Mouse (Mus musculus) Patski (cell line): ENCODE results near the gene Fam189b. TPM values are rescaled to one million over a fixed set of nuclear protein-coding genes. Genes with fewer than 3 reads are reported as not detected.

ENCODE experiments used
- ATAC-seq: fragments of 100-300 bp; one replicate; pipeline ENCODE4 v1.8.0; 2021
- CTCF ChIA-PET: fragments of 350-600 bp; sonication (Branson Sonifier 250); formaldehyde crosslinking; loops from one replicate; lab custom pipeline; 2022; ENCODE audit warnings: inconsistent platforms; lab: Charles Lee
- POLR2A ChIA-PET: fragments of 350-600 bp; sonication (Branson Sonifier 250); formaldehyde crosslinking; loops from one replicate; lab custom pipeline; 2022; ENCODE audit warnings: antibody characterized with exemption, inconsistent platforms; lab: Charles Lee
- DNase-seq: peaks from one replicate; pipeline ENCODE4 v3.0.0-alpha.2; 2011; ENCODE audit warnings: low read depth, low spot score
- H3K27me3 ChIP-seq: fragments of 371-371 bp; one replicate; pipeline ENCODE4 v1.5.1; 2021
- CTCF ChIP-seq: fragments of 100-300 bp; IDR thresholded peaks from one replicate; pipeline ENCODE4 v1.5.1; 2021
- in situ Hi-C: fragments of 300-500 bp; cut with MboI; formaldehyde crosslinking; loops from 3 replicates; pipeline ENCODE4 v1.11.1; 2018; ENCODE audit warnings: low pct_unique_long_range_greater_than_20kb, mixed read lengths
- polyA plus RNA-seq: library from polyadenylated mRNA; unstranded; gene quantifications from one replicate; pipeline ENCODE4 v1.2.3, GENCODE M21; 2021

Fam189b gene
- polyA plus RNA-seq, 1 experiment from 2014 or later = 37.6 TPM

GRCm38 (mm10) chr3:89195979-89196877 is 13.3 kb downstream of the Fam189b start:
- CTCF ChIA-PET = interaction anchor here (0.6 to 1.9 kb wide), 9 partner anchors 10 to 106 kb away, joined by 3 to 5 read pairs (median 4); partner anchors contain the start of gene Krtcap2
- peak; percentile 82 for TF ChIP-seq CTCF
- POLR2A ChIA-PET = interaction anchor here (1.2 to 2.3 kb wide), 2 partner anchors 18 to 38 kb away, joined by 3 to 10 read pairs; partner anchors contain the start of gene Thbs3
- H3K27me3 ChIP-seq = no peaks in the 10 kb centered on the region
- ATAC-seq (peak; percentile 73), DNase-seq (peak; percentile 82)
- in situ Hi-C loops = loop anchor here (10.0 kb wide), 1 partner anchor 251 kb away; no protein-coding TSS in a partner anchor

- CTCF ChIA-PET = no interaction called here
- POLR2A ChIA-PET = no interaction called here
Measured at GRCm38 (mm10) chr3:89199839-89200238, 16.9 kb downstream of the Fam189b start.

DNA sequence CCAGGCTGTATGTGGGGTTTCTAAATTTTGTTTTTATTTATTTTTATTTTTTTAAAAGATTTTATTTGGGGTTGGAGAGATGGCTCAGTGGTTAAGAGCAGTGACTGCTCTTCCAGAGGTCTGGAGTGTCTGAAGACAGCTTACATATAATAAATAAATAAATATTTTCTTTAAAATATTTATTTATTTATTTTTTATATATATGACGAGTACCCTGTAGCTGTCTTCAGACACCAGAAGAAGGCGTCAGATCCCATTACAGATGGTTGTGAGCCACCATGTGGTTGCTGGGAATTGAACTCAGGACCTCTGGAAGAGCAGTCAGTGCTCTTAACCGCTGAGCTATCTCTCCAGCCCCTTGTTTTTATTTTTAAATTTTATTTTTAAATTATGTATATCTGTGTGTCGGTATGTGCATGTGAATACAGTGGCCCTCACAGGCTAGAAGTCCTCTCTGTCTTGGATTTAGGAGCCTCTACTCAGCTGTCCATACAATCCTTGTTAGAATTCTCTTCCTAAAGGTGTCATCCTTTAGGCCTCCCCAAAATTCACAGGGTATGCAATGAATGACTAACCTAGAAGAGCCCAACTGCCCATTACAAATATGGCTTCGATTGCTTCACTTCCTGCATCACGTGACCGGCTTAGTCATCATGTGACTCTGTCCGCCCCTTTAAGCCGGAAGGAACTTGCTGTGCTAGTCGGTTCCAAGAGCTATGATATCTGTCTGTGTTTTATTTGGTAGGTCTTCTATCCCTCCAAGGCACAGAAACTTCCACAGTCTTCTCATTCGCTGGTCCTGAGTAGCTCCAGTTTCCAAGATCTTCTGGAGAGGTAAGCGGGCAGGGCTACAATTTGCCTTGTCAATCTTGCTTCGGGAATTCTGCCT is 19.6 kb downstream of the Fam189b start, which contains the start of gene Gba:
TSS of gene Gba (plus strand) at position 676 of the 889 bp plus-strand sequence.
- ATAC-seq (peak; percentile 67), DNase-seq (peak; percentile 77)
- ChIA-PET POLR2A (interaction anchor here (0.7 to 1.4 kb wide), 4 partner anchors 9 to 24 kb away, joined by 3 to 5 read pairs (median 4); no protein-coding TSS in a partner anchor), CTCF (interaction anchor here (0.9 to 1.9 kb wide), 3 partner anchors 9 to 43 kb away, joined by 3 to 6 read pairs (median 4); partner anchors contain the start of gene Thbs3)
- TF ChIP-seq CTCF = no peak
- in situ Hi-C loops = loop anchor here (25.0 kb wide), 1 partner anchor 515 kb away; the partner anchor contains the start of gene Khdc4
- no peaks in the 10 kb centered on the region for H3K27me3 ChIP-seq

More at GRCm38 (mm10) chr3:89199839-89200238, 16.9 kb downstream of the Fam189b start:
- no peak for TF ChIP-seq CTCF
- DNase-seq (no peak), ATAC-seq (no peak)
- H3K27me3 ChIP-seq = no peaks in the 10 kb centered on the region
- in situ Hi-C loops = loop anchor here (10.0 to 25.0 kb wide), 2 partner anchors 255 to 513 kb away; partner anchors contain the start of gene Khdc4

DNA sequence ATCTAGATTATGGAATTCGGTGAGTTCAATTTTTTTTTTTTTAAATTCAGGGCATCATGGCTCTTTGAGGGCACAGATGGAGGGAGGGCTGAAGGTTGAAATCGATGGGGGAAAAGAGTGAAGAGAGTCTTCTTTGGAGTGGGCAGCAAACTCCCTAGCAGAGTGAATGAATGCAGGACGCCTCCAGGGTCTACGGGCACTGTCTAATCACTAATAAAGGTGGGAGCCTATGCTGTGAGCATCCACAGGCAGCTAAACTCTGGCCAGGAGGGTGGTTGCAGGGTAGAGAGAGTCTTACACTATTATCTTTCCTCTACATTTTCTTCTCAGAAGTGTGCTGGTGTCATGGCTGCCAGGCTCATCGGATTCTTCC is 20.2 kb downstream of the Fam189b start:
- DNase-seq = no peak
- no peak for TF ChIP-seq CTCF
- ChIA-PET CTCF (interaction anchor here (0.9 to 1.9 kb wide), 3 partner anchors 8 to 42 kb away, joined by 3 to 6 read pairs (median 4); partner anchors contain the start of gene Thbs3), POLR2A (interaction anchor here (1.1 to 1.4 kb wide), 2 partner anchors 8 to 10 kb away, joined by 3 to 5 read pairs; no protein-coding TSS in a partner anchor)
- in situ Hi-C loops = loop anchor here (25.0 kb wide), 1 partner anchor 516 kb away; the partner anchor contains the start of gene Khdc4
- H3K27me3 ChIP-seq = no peaks in the 10 kb centered on the region
- ATAC-seq = peak; percentile 12

- ATAC-seq (no peak), DNase-seq (no peak)
- TF ChIP-seq CTCF = no peak
- no peaks in the 10 kb centered on the region for H3K27me3 ChIP-seq
- in situ Hi-C loops = loop anchor here (25.0 kb wide), 1 partner anchor 519 kb away; the partner anchor contains the start of gene Khdc4
- ChIA-PET POLR2A (interaction anchor here (0.6 kb wide), 1 partner anchor 146 kb away, joined by 7 read pairs; no protein-coding TSS in a partner anchor), CTCF (no interaction called here)
Measured at GRCm38 (mm10) chr3:89206079-89206478, 23.1 kb downstream of the Fam189b start.

GRCm38 (mm10) chr3:89206695-89207094 is 23.8 kb downstream of the Fam189b start:
- ChIA-PET CTCF (interaction anchor here (0.8 kb wide), 1 partner anchor 9 kb away, joined by 3 read pairs; no protein-coding TSS in a partner anchor), POLR2A (no interaction called here)
- ATAC-seq (no peak), DNase-seq (no peak)
- in situ Hi-C loops = loop anchor here (25.0 kb wide), 1 partner anchor 519 kb away; the partner anchor contains the start of gene Khdc4
- no peak for TF ChIP-seq CTCF
- no peaks in the 10 kb centered on the region for H3K27me3 ChIP-seq

DNA sequence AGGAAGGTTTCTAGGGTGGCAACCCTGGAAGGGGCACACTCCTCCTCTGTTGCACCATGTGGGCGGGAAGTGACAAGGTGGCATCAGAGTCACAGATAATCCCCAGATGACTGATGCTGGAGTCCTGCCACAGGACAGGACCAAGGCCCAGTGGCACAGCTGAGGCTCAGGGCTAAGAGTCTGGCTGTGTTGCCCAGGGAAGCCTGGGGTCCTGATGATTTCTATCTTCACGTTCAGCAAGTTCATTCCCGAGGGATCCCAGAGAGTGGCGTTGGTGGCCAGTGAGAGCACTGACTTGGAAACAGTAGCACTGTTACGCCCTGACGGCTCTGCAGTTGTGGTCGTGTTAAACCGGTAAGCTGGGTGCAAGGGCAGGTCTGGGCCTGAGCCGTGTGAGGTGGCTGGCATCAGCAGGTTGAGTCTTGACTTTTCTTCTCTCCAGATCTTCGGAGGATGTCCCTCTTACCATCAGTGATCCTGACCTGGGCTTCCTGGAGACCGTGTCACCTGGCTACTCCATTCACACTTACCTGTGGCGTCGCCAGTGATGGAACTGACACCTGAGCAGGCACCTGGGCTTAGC is 25.2 kb downstream of the Fam189b start:
- in situ Hi-C loops = loop anchor here (25.0 kb wide), 1 partner anchor 521 kb away; the partner anchor contains the start of gene Khdc4
- ChIA-PET CTCF (no interaction called here), POLR2A (no interaction called here)
- H3K27me3 ChIP-seq = no peaks in the 10 kb centered on the region
- TF ChIP-seq CTCF = no peak
- no peak for DNase-seq
- ATAC-seq = no peak

DNA sequence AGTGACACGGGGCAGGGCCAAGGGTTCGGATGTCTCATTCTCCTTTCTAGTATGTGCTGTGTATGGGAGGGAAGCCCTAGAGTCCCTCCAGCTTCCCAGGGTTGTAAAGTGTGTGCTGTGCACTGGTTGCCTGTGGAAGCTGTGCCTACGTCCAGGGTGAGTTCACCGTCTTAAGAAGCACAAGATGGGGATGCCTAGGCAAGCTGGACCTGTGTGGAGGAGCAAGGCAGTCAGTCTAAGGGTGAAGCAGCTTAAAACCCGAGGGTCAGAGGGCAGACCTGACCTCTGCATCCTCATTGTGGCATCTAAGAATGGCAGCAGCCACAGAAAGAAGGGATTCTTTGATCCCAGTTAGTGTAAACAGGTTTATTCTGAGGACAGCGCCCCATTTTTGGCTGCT is 25.8 kb downstream of the Fam189b start:
- CTCF ChIA-PET = no interaction called here
- ATAC-seq (no peak), DNase-seq (no peak)
- TF ChIP-seq CTCF = no peak
- POLR2A ChIA-PET = no interaction called here
- no peaks in the 10 kb centered on the region for H3K27me3 ChIP-seq
- in situ Hi-C loops = loop anchor here (25.0 kb wide), 1 partner anchor 521 kb away; the partner anchor contains the start of gene Khdc4

GRCm38 (mm10) chr3:89209731-89210130 is 26.8 kb downstream of the Fam189b start:
- CTCF ChIA-PET = interaction anchor here (0.8 kb wide), 1 partner anchor 118 kb away, joined by 3 read pairs; no protein-coding TSS in a partner anchor
- DNase-seq (no peak), ATAC-seq (no peak)
- POLR2A ChIA-PET = interaction anchor here (0.8 kb wide), 1 partner anchor 106 kb away, joined by 4 read pairs; no protein-coding TSS in a partner anchor
- no peak for TF ChIP-seq CTCF
- H3K27me3 ChIP-seq = no peaks in the 10 kb centered on the region
- in situ Hi-C loops = loop anchor here (25.0 kb wide), 1 partner anchor 522 kb away; the partner anchor contains the start of gene Khdc4
